Mouse (Mus musculus): ENCODE data around the gene Dhcr7.

Gene Dhcr7

GRCm38 (mm10) chr7:143822375-143823265 is at the start of gene Dhcr7, which contains the start of gene Nadsyn1:
Gene Dhcr7 (plus strand): TSS chr7:143823145.
Gene Nadsyn1 (minus strand): TSS chr7:143822849.
- peak; percentile 100 for DNase-seq

- peak; percentile 49 for DNase-seq
Measured at GRCm38 (mm10) chr7:143776137-143776536, 46.8 kb upstream of the Dhcr7 start.

DNA sequence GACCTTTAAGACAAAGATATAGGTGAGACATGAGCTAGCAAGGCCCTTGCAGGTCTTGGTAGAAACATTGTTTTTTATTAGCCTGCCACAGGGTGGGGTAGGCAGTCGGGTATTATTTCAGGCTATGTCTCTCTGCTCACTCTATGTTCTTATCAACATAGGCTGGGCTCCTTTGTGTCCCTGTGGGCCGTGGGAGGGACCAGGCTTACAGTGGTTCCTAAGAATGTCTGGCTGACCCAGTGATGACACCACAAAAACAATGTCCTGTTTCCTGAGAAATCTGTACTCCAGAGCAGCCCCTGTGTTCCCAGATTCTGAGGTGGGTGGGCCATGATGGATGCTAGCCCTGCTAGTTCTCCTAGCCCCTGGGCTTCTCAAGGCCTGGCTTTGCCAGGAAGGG is 45.6 kb upstream of the Dhcr7 start:
- DNase-seq, result no peak

DNA sequence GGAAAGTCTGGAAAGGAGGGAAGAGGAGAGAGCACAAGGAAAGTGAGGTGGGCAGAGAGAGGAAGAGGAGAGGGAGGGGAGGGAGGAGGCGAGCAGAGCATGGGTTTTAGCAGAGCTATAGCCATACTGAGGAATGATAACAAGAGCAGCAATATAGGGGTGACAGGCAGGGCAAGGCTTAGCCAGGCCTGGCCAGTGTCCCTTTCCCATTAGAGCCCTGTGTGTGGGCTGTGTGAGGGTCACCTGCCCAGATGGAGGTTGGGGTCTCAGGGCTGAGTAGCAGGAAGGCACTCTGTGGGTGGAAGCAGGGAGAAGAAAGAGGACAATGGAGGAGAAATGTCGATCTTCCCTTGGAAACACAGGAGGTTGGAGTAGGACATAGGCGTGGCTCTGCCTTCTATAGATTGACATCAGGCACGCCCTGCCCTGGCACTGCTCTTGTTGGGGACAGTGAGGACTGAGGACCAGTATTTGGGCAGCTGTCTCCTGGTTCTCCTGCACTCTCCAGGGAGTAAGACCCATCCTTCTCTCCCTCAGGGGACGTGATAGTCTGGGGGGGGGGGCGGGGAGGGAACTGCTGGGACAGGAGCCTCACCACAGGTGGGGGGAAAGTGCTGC is 39.5 kb upstream of the Dhcr7 start:
- DNase-seq, result peak; percentile 25

GRCm38 (mm10) chr7:143783996-143784829 is 38.7 kb upstream of the Dhcr7 start, which contains the start of gene Mrgpre:
Gene Mrgpre (minus strand): TSS chr7:143784500.
- peak; percentile 75 for DNase-seq

DNA sequence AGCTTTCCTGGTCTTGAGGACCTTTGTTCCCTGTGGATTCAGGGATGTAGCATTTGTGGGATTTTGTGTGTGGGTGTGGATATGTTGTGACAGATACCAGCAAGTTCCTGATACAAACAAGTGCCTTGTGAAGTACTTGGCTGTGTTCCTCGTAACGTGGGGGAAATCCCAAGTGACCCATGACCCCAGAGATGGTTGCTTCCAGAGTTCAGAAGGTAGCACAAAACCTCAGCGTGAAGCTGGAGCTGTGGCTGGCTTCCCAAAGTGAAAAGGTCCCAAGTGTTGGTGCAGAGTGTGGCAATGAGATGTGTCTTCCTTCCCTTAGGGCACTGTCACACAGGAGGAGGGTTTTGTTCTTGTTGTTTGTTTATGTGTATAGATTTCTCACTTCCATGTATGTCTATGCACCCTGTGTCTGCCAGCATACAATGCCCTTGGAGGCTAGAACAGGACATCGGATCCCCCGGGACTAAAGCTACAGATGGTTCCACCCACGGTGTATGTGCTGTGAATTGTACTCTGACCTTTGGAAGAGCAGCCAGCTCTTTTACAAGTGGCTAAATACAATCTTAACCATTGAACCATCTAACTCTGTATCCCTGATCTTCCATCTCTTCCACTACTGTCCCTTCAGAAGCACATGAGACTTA is 30.5 kb upstream of the Dhcr7 start:
- DNase-seq, result no peak

DNA sequence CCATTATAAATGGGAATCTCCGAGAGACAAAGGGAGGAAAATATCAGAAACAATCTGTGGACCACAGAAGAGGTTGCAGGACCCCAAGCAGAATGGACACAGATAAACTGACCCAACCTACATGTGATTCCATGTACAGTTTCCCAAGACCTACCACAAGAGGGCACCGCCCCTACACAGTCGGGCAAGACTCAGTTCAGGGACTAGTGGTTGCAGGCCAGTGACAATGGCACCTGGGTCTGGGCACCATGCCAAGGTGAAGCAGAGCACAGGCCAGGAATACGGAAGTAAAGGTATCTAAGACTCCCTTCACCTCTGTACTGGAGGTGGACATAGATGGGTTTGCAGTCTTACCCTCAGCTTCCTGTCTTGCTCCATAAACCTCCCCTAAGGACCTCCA is 29.8 kb upstream of the Dhcr7 start:
- DNase-seq, result peak; percentile 65

- no peak for DNase-seq
Measured at GRCm38 (mm10) chr7:143798783-143799182, 24.2 kb upstream of the Dhcr7 start.

- DNase-seq, result no peak
Measured at GRCm38 (mm10) chr7:143800770-143801169, 22.2 kb upstream of the Dhcr7 start.

- DNase-seq, result no peak
Measured at GRCm38 (mm10) chr7:143801195-143802065, 21.5 kb upstream of the Dhcr7 start.

GRCm38 (mm10) chr7:143805199-143805624 is 17.7 kb upstream of the Dhcr7 start:
- no peak for DNase-seq

- DNase-seq, result peak; percentile 71
Measured at GRCm38 (mm10) chr7:143808909-143809308, 14.0 kb upstream of the Dhcr7 start.

- DNase-seq, result no peak
Measured at GRCm38 (mm10) chr7:143819201-143819600, 3.7 kb upstream of the Dhcr7 start.

DNA sequence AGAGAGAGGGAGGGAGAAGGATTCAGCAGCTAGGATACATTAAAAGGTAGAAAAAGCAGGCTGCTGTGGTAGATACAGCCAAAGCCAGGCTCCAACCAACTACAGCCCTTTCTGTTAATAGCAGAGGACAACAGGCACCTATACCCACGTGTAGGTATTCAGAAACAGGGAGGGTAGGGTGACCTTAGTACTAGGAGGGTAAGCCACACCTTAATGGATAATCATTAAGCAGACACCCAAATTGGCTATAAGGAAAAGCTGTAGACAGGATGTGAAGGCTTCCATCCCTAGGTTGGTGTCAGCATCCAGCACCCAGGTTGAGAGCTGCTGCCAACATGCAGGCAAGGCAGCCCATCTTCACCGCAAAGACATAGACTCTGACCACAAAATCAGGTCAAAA is 1.7 kb upstream of the Dhcr7 start:
- DNase-seq, result no peak

DNA sequence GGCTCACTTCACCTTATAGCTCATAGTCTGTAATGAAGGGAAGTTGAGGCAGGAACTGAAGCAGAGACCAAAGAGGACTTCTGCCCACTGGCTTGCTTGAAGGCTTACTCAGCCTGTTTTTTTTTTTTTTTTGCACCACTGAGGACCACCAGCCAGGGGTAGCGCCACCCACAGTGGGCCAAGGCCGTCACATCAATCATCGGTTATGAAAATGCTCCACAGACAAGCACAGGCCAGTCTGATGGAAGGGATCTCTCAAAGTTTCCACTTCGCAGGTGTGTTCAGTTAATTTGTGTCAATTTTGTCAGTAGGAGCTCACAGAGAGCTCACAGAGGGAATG is 291 bp downstream of the Dhcr7 start:
- DNase-seq, result no peak

- no peak for DNase-seq
Measured at GRCm38 (mm10) chr7:143826985-143827384, 4.0 kb downstream of the Dhcr7 start.

- peak; percentile 96 for DNase-seq
Measured at GRCm38 (mm10) chr7:143829504-143830331, 6.8 kb downstream of the Dhcr7 start.

GRCm38 (mm10) chr7:143830399-143830798 is 7.5 kb downstream of the Dhcr7 start:
- DNase-seq, result no peak

DNA sequence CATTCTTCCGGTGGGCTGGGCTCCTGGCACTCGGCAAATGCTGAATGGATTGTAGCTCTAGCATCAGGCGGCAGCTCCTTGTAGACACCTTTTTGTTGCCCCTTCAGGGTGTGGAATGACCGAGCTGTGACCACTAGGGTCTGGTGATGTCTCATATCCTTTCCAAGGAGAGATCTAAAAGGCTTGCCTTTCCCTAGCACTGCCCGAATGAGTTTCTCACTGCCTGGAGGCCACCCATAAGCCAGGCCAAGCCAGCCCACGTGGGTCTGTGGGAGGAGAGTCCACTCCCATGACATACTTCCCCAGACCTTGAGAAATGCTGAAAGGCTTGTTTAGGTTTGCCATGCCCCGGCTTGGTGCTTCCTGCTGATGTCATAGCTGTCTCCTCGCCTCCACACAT is 9.3 kb downstream of the Dhcr7 start:
- no peak for DNase-seq

- no peak for DNase-seq
Measured at GRCm38 (mm10) chr7:143832611-143833010, 9.7 kb downstream of the Dhcr7 start.

All from thymus, postnatal 14 days (tissue).